25 mouse cellular contexts compared by ENCODE assay signal in genomic region chr7:113903127-113903827, GRCm38 (mm10).
DNase-seq lines count a peak whose midpoint lies in the region; ATAC-seq and TF ChIP-seq lines count a peak whose summit lies in the region.
"Had no signal": no experiment of that assay in that cellular context is flagged by ENCODE, and none has a peak within 500 bp of the region (broad histone marks: within the 10 kb centered on the region; RNA-seq: fewer than 3 reads in every experiment).

No protein-coding gene starts in this region.

- peak; percentile 59 for ATAC-seq in heart, embryonic 14.5 days (ENCODE audit: insufficient number of reproducible peaks, insufficient read depth, low FRiP score, low read depth)
- ATAC-seq in heart, postnatal 0 days (ENCODE audit: insufficient read depth, low read depth), result peak; percentile 27; the same call in 1 of the 2 replicates
- ATAC-seq in heart, embryonic 11.5 days (replicated peaks; ENCODE audit: insufficient number of reproducible peaks, low FRiP score, low TSS enrichment), result no peak
- ATAC-seq in midbrain, embryonic 12.5 days (ENCODE audit: low FRiP score, low read depth), result no peak
- no peak for ATAC-seq in midbrain, postnatal 0 days (ENCODE audit: low FRiP score)
- ATAC-seq: forebrain, embryonic 14.5 days; intestine, embryonic 15.5 days; Patski had no signal

- peaks cover 13% of the 10 kb centered on the region; the same call in 1 of the 2 replicates for H3K4me1 ChIP-seq in heart, embryonic 10.5 days
- no peaks in the 10 kb centered on the region for H3K4me1 ChIP-seq in heart, embryonic 14.5 days (ENCODE audit: control insufficient read depth in 2 of 2, insufficient read depth in 2 of 2, low read length in 2 of 2)
- no peaks in the 10 kb centered on the region for H3K4me1 ChIP-seq in heart, postnatal 0 days (ENCODE audit: control insufficient read depth, insufficient read depth)
- no peaks in the 10 kb centered on the region for H3K4me1 ChIP-seq in heart, embryonic 11.5 days (ENCODE audit: control insufficient read depth, insufficient read depth, low read length)
- H3K4me1 ChIP-seq in midbrain, embryonic 12.5 days, result peaks cover 17% of the 10 kb centered on the region
- 0 out of 2 replicates have a peak, but pooled peaks cover 3% of the 10 kb centered on the region for H3K4me1 ChIP-seq in midbrain, postnatal 0 days (ENCODE audit: insufficient read depth, low read length)
- H3K4me1 ChIP-seq: intestine, embryonic 15.5 days had no signal

- H3K36me3 ChIP-seq in heart, embryonic 10.5 days, result no peaks in the 10 kb centered on the region
- H3K36me3 ChIP-seq in heart, embryonic 14.5 days (ENCODE audit: control insufficient read depth, insufficient read depth, low read length), result no peaks in the 10 kb centered on the region
- no peaks in the 10 kb centered on the region for H3K36me3 ChIP-seq in heart, postnatal 0 days (replicated peaks; ENCODE audit: control insufficient read depth, insufficient read depth, low read length)
- H3K36me3 ChIP-seq in heart, embryonic 11.5 days (ENCODE audit: control insufficient read depth, insufficient read depth, low read length), result no peaks in the 10 kb centered on the region
- no peaks in the 10 kb centered on the region for H3K36me3 ChIP-seq in midbrain, embryonic 12.5 days
- no peaks in the 10 kb centered on the region for H3K36me3 ChIP-seq in midbrain, postnatal 0 days (ENCODE audit: insufficient read depth, low read length)
- H3K36me3 ChIP-seq: G1E; hindbrain, embryonic 10.5 days; hindbrain, embryonic 13.5 days; intestine, embryonic 15.5 days had no signal

- no peak overlapping the region for H3K27ac ChIP-seq in heart, embryonic 10.5 days
- H3K27ac ChIP-seq in heart, embryonic 14.5 days (replicated peaks in 1 of 2; ENCODE audit: control insufficient read depth in 1 of 2, insufficient read depth in 1 of 2, low read depth in 2 of 2, low read length in 2 of 2), result peak overlapping the region; percentile 11 to 47; a peak in 2 of 4 replicates
- no peak overlapping the region for H3K27ac ChIP-seq in heart, postnatal 0 days (ENCODE audit: low read depth)
- H3K27ac ChIP-seq in heart, embryonic 11.5 days (ENCODE audit: low read depth, low read length), result no peak overlapping the region
- 0 out of 2 replicates have a peak overlapping the region, but pooled peaks have one; percentile 43 for H3K27ac ChIP-seq in midbrain, embryonic 12.5 days (replicated peaks)
- H3K27ac ChIP-seq in midbrain, postnatal 0 days (ENCODE audit: low read depth, low read length), result no peak overlapping the region
- H3K27ac ChIP-seq: gastrocnemius, adult 2 months; hindbrain, embryonic 13.5 days; intestine, embryonic 15.5 days had no signal

- H3K4me3 ChIP-seq in heart, embryonic 10.5 days, result no peak overlapping the region
- H3K4me3 ChIP-seq in heart, embryonic 14.5 days (ENCODE audit: control insufficient read depth in 1 of 2, insufficient read depth in 1 of 2, low read depth in 1 of 2, low read length in 2 of 2), result no peak overlapping the region
- no peak overlapping the region for H3K4me3 ChIP-seq in heart, postnatal 0 days (ENCODE audit: low read depth, low read length)
- no peak overlapping the region for H3K4me3 ChIP-seq in heart, embryonic 11.5 days (ENCODE audit: low read depth, low read length)
- H3K4me3 ChIP-seq in midbrain, embryonic 12.5 days, result no peak overlapping the region
- no peak overlapping the region for H3K4me3 ChIP-seq in midbrain, postnatal 0 days (ENCODE audit: low read depth, low read length)
- H3K4me3 ChIP-seq: gastrocnemius, adult 2 months; hindbrain, embryonic 10.5 days; hindbrain, embryonic 13.5 days; intestine, embryonic 15.5 days had no signal

- no peak overlapping the region for H3K4me2 ChIP-seq in heart, embryonic 14.5 days (ENCODE audit: low read length)
- H3K4me2 ChIP-seq in heart, postnatal 0 days (ENCODE audit: low read depth, low read length), result no peak overlapping the region
- H3K4me2 ChIP-seq in heart, embryonic 11.5 days, result no peak overlapping the region
- H3K4me2 ChIP-seq in midbrain, embryonic 12.5 days (replicated peaks), result no peak overlapping the region
- no peak overlapping the region for H3K4me2 ChIP-seq in midbrain, postnatal 0 days (ENCODE audit: low read depth, low read length, poor library complexity, severe bottlenecking)
- H3K4me2 ChIP-seq: hindbrain, embryonic 13.5 days; intestine, embryonic 15.5 days had no signal

- TF ChIP-seq EP300 in heart, postnatal 0 days (IDR thresholded peaks at IDR 0.05; ENCODE audit: low read depth), result no peak

- WGBS in heart, embryonic 10.5 days, result 58% methylated on average over 3 of the region's 3 CpGs
- WGBS in heart, embryonic 14.5 days, result 60% methylated on average over 3 of the region's 3 CpGs
- 61% methylated on average over 3 of the region's 3 CpGs for WGBS in heart, postnatal 0 days
- WGBS in heart, embryonic 11.5 days (ENCODE audit: insufficient replicate concordance), result 49% methylated on average over 3 of the region's 3 CpGs
- 76% methylated on average over 3 of the region's 3 CpGs for WGBS in midbrain, embryonic 12.5 days
- 82% methylated on average over 3 of the region's 3 CpGs for WGBS in midbrain, postnatal 0 days

- TF ChIP-seq CTCF in heart, postnatal 0 days (IDR thresholded peaks at IDR 0.05; ENCODE audit: low read depth), result no peak
- no peak for TF ChIP-seq CTCF in midbrain, postnatal 0 days (IDR thresholded peaks at IDR 0.05)

- H3K9me3 ChIP-seq in heart, embryonic 10.5 days, result no peaks in the 10 kb centered on the region
- H3K9me3 ChIP-seq in heart, embryonic 14.5 days (ENCODE audit: control insufficient read depth, low read length), result peaks cover 2% of the 10 kb centered on the region
- peaks cover 6% of the 10 kb centered on the region for H3K9me3 ChIP-seq in heart, postnatal 0 days (replicated peaks; ENCODE audit: control insufficient read depth, low read length)
- H3K9me3 ChIP-seq in heart, embryonic 11.5 days (replicated peaks; ENCODE audit: control insufficient read depth, low read length), result no peaks in the 10 kb centered on the region
- peaks cover 2% of the 10 kb centered on the region; the same call in 1 of the 2 replicates for H3K9me3 ChIP-seq in midbrain, embryonic 12.5 days
- no peaks in the 10 kb centered on the region for H3K9me3 ChIP-seq in midbrain, postnatal 0 days (ENCODE audit: low read length)
- H3K9me3 ChIP-seq: hindbrain, embryonic 10.5 days; hindbrain, embryonic 13.5 days; intestine, embryonic 15.5 days had no signal

- DNase-seq in heart, embryonic 10.5 days (ENCODE audit: low spot score), result peak; percentile 70
- no peak for DNase-seq in heart, adult 9 months (ENCODE audit: low spot score in 2 of 2)
- no peak for DNase-seq in heart, postnatal 36 days
- peak; percentile 9 for DNase-seq in heart, postnatal 0 days (ENCODE audit: low spot score)
- DNase-seq in midbrain, postnatal 0 days (ENCODE audit: low spot score), result no peak
- DNase-seq: adrenal gland, postnatal 10 days; adrenal gland, postnatal 36 days; B cell, adult 2 months; cerebellum, adult 18-20 months; cerebellum, adult 9-10 months; cerebellum, postnatal 14 days; forebrain, postnatal 0 days; gastrocnemius, adult 2 months; gastrocnemius, postnatal 14 days; kidney, adult 11 months; kidney, adult 8-10 months had no signal

- no peak overlapping the region for H3K9ac ChIP-seq in heart, embryonic 14.5 days (ENCODE audit: low read length)
- no peak overlapping the region for H3K9ac ChIP-seq in heart, postnatal 0 days (replicated peaks; ENCODE audit: low read depth, low read length)
- H3K9ac ChIP-seq in heart, embryonic 11.5 days (ENCODE audit: low read depth, low read length), result no peak overlapping the region
- H3K9ac ChIP-seq in midbrain, embryonic 12.5 days (replicated peaks), result no peak overlapping the region
- no peak overlapping the region for H3K9ac ChIP-seq in midbrain, postnatal 0 days (replicated peaks; ENCODE audit: low read length, poor library complexity, severe bottlenecking)
- H3K9ac ChIP-seq: forebrain, postnatal 0 days; hindbrain, embryonic 13.5 days; intestine, embryonic 15.5 days had no signal

- intact Hi-C loops in heart, postnatal 36 days (cut with DNase I), result loop anchor here (5.0 kb wide), 1 partner anchor 136 kb away; the partner anchor contains the start of gene Spon1

- no peaks in the 10 kb centered on the region for H3K27me3 ChIP-seq in heart, embryonic 10.5 days (ENCODE audit: insufficient read depth, poor library complexity, severe bottlenecking)
- H3K27me3 ChIP-seq in heart, embryonic 14.5 days (ENCODE audit: control insufficient read depth, insufficient read depth, low read length), result no peaks in the 10 kb centered on the region
- no peaks in the 10 kb centered on the region for H3K27me3 ChIP-seq in heart, postnatal 0 days (ENCODE audit: control insufficient read depth, insufficient read depth, low read length)
- no peaks in the 10 kb centered on the region for H3K27me3 ChIP-seq in heart, embryonic 11.5 days (ENCODE audit: control insufficient read depth, insufficient read depth, low read length)
- no peaks in the 10 kb centered on the region for H3K27me3 ChIP-seq in midbrain, embryonic 12.5 days
- H3K27me3 ChIP-seq in midbrain, postnatal 0 days (ENCODE audit: insufficient read depth, low read length), result no peaks in the 10 kb centered on the region
- H3K27me3 ChIP-seq: intestine, embryonic 15.5 days had no signal

Comparison
In these comparisons a context has a peak if more than half of its experiments do, and no peak if none do; other contexts are left out.
1. DNase-seq: peak in heart, embryonic 10.5 days (single experiment) and heart, postnatal 0 days (single experiment); none in heart, adult 9 months (0 of 2), heart, postnatal 36 days (0 of 2) and midbrain, postnatal 0 days (single experiment).
2. H3K27ac ChIP-seq: peak in heart, embryonic 14.5 days (2 of 2) and midbrain, embryonic 12.5 days (single experiment); none in heart, embryonic 10.5 days (single experiment), heart, postnatal 0 days (single experiment), heart, embryonic 11.5 days (single experiment) and midbrain, postnatal 0 days (single experiment).
3. ATAC-seq: peak in heart, embryonic 14.5 days (single experiment) and heart, postnatal 0 days (single experiment); none in heart, embryonic 11.5 days (single experiment), midbrain, embryonic 12.5 days (single experiment) and midbrain, postnatal 0 days (single experiment).